Mouse (Mus musculus): ENCODE results near the gene Fam53b.
A peak's percentile ranks its signal among the peaks of the same experiment; 100 is the strongest.

DNA sequence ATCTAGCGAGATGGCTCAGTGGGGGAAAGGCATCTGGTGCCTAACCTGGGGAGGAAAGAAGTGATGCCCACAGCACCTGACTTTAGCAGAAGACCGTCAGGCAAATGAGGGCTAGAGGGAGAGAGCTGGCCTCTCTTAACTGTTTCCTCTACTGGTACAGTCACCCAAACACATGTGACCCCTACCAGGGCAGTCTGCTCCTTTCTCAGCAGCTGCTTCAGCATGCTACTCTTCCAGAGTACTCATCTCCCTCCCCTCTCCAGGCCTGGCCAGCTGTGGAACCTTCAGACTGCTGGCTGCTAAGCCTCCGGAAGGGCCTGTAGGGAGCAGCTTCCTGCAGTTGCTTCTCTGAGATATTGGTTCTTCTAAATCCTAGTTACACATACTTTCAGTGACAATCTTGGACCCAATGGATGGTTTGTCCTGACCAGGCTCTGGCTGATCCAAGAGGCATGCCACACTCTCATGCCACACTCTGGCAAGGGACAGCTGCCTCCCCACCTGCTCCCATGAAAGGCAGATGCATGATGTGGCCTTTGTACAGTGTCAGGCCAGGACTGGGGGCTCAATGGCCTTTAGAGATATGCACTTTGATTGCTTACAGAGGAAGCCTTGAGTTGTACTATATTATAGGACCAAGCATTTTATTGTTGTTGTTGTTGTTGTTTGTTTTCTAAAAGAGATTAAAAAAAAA lies 65.5 kb downstream of the Fam53b start:
- TF ChIP-seq USF1 (IDR thresholded peaks at IDR 0.05; ENCODE audit: low read depth) (no peak), POLR2A (IDR thresholded peaks at IDR 0.05; ENCODE audit: insufficient read length, low read depth) (no peak), MAX (IDR thresholded peaks at IDR 0.05; ENCODE audit: low read depth) (no peak), MYOD1 (IDR thresholded peaks at IDR 0.05; ENCODE audit: control insufficient read depth in 1 of 3, insufficient read length in 2 of 3, low read depth in 2 of 3) (peak; percentile 46 to 96 (median 95)), MYOG (IDR thresholded peaks at IDR 0.05; ENCODE audit: control insufficient read depth in 1 of 3, insufficient read depth in 1 of 3, insufficient read length in 2 of 3, low read depth in 2 of 3) (peak; percentile 55 to 96 (median 96)), TCF12 (IDR thresholded peaks at IDR 0.05; ENCODE audit: insufficient read depth, poor library complexity, severe bottlenecking) (peak; percentile 88), E2F4 (IDR thresholded peaks at IDR 0.05; ENCODE audit: insufficient read depth) (no peak), CEBPB (IDR thresholded peaks at IDR 0.05; ENCODE audit: insufficient read depth, poor library complexity, severe bottlenecking) (no peak)
